Mouse (Mus musculus) erythroblast, embryonic 14.5 days (primary cell): ENCODE measurements around the gene Zfp652. TPM values are rescaled to one million over a fixed set of nuclear protein-coding genes. Genes with fewer than 3 reads are reported as not detected.

Experiments
- H3K27me3 ChIP-seq: 2 replicates; pipeline ENCODE4 v1.6.1; 2012; ENCODE audit warnings: inconsistent platforms; ENCODE audit not compliant: control insufficient read depth
- H3K36me3 ChIP-seq: 2 replicates; pipeline ENCODE4 v1.6.1; 2012; ENCODE audit warnings: mild to moderate bottlenecking, inconsistent platforms; ENCODE audit not compliant: control insufficient read depth
- H3K4me1 ChIP-seq: 2 replicates; pipeline ENCODE4 v1.6.1; 2012; ENCODE audit warnings: inconsistent platforms; ENCODE audit not compliant: control insufficient read depth
- H3K4me3 ChIP-seq: replicated peaks from 2 replicates; pipeline ENCODE3; 2012; ENCODE audit warnings: moderate library complexity, mild to moderate bottlenecking, inconsistent platforms
- H3K9me3 ChIP-seq: 2 replicates; pipeline ENCODE4 v1.6.1; 2012; ENCODE audit warnings: low read length, inconsistent platforms, mixed read lengths; ENCODE audit not compliant: control insufficient read depth
- GATA1 ChIP-seq: IDR thresholded peaks from 2 replicates; pipeline ENCODE4 v1.6.1; 2012; ENCODE audit warnings: low read length, inconsistent platforms, mixed read lengths
- TAL1 ChIP-seq: IDR thresholded peaks from 3 replicates; pipeline ENCODE4 v1.6.1; 2012; ENCODE audit warnings: low read length, inconsistent platforms, mixed read lengths
- polyA plus RNA-seq: library from polyadenylated mRNA; stranded (reverse); fragments of >175 nt; gene quantifications from 2 replicates; pipeline ENCODE4 v1.2.3, GENCODE M21; 2012

The Zfp652 gene
- polyA plus RNA-seq, 1 experiment: 1.5 TPM

GRCm38 (mm10) chr11:95682946-95683345, 29.5 kb upstream of the Zfp652 start:
- no peaks in the 10 kb centered on the region for H3K9me3 ChIP-seq
- no peaks in the 10 kb centered on the region for H3K27me3 ChIP-seq
- peaks cover 38% of the 10 kb centered on the region for H3K36me3 ChIP-seq
- no peak overlapping the region for H3K4me3 ChIP-seq
- H3K4me1 ChIP-seq: peaks cover 19% of the 10 kb centered on the region
- no peak for TF ChIP-seq TAL1
- TF ChIP-seq GATA1: no peak

- Histone ChIP-seq H3K36me3 (peaks cover 13% of the 10 kb centered on the region), H3K4me1 (peaks cover 49% of the 10 kb centered on the region)
- TF ChIP-seq TAL1: no peak
- TF ChIP-seq GATA1: no peak
Measured at GRCm38 (mm10) chr11:95686031-95686430, 26.4 kb upstream of the Zfp652 start.

GRCm38 (mm10) chr11:95687084-95687656, 25.3 kb upstream of the Zfp652 start:
- Histone ChIP-seq H3K36me3 (peaks cover 2% of the 10 kb centered on the region), H3K9me3 (no peaks in the 10 kb centered on the region), H3K4me1 (peaks cover 57% of the 10 kb centered on the region), H3K27me3 (no peaks in the 10 kb centered on the region), H3K4me3 (no peak overlapping the region)
- TF ChIP-seq GATA1 (no peak), TAL1 (no peak)

More at GRCm38 (mm10) chr11:95686031-95686430, 26.4 kb upstream of the Zfp652 start:
- no peak overlapping the region for H3K4me3 ChIP-seq
- no peaks in the 10 kb centered on the region for H3K9me3 ChIP-seq
- no peaks in the 10 kb centered on the region for H3K27me3 ChIP-seq

GRCm38 (mm10) chr11:95688515-95688914, 24.0 kb upstream of the Zfp652 start:
- Histone ChIP-seq H3K4me3 (peak overlapping the region; percentile 55), H3K36me3 (no peaks in the 10 kb centered on the region), H3K4me1 (peaks cover 65% of the 10 kb centered on the region), H3K27me3 (no peaks in the 10 kb centered on the region), H3K9me3 (no peaks in the 10 kb centered on the region)
- no peak for TF ChIP-seq GATA1
- TF ChIP-seq TAL1: no peak

DNA sequence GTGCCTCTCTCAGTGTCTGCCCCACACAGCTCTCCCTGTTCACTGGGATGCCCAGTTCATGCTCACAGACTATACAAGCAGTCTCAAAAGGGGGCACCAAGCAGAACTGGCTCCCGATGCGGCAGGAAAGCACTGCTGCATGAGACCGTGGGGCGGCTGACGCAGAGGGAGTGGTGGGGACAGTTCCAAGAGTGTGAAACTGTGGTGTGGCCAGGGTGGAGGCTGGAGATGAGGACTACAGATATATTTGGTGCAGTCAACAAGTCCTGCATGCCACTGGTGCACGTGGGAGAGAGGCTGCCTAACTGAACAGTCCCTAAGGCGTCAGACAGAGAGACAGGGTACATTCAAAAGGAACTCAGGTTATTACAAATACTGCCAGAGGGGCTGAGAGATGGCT, 23.5 kb upstream of the Zfp652 start:
- Histone ChIP-seq H3K9me3 (no peaks in the 10 kb centered on the region), H3K4me1 (peaks cover 65% of the 10 kb centered on the region), H3K27me3 (no peaks in the 10 kb centered on the region), H3K36me3 (no peaks in the 10 kb centered on the region), H3K4me3 (peak overlapping the region; percentile 55)
- TF ChIP-seq TAL1 (no peak), GATA1 (peak; percentile 74)

DNA sequence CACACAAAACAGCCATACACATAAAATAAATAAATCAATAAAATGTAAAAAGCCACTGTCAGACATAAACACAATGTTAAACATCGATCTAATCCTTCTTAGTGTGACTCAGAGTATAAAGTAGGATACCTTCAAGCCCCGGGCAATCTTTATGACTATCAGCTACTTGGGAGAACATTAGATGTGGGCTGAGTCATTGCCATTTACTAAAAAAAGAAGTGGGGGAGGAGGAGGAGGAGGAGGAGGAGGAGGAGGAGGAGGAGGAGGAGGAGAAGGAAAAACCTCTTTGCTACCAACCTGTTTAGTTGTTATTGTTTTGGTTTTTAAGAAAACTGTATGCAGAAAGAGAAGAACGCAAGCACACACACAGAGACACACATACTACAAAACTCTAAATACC, 22.9 kb upstream of the Zfp652 start:
- no peak for TF ChIP-seq TAL1
- TF ChIP-seq GATA1: no peak
- Histone ChIP-seq H3K4me1 (peaks cover 65% of the 10 kb centered on the region), H3K4me3 (no peak overlapping the region), H3K36me3 (no peaks in the 10 kb centered on the region), H3K9me3 (no peaks in the 10 kb centered on the region), H3K27me3 (no peaks in the 10 kb centered on the region)

- TF ChIP-seq TAL1 (no peak), GATA1 (no peak)
- Histone ChIP-seq H3K27me3 (no peaks in the 10 kb centered on the region), H3K4me3 (no peak overlapping the region), H3K9me3 (peaks cover 9% of the 10 kb centered on the region), H3K4me1 (peaks cover 50% of the 10 kb centered on the region), H3K36me3 (peaks cover 3% of the 10 kb centered on the region; the same call in 1 of the 2 replicates)
Measured at GRCm38 (mm10) chr11:95698541-95698940, 13.9 kb upstream of the Zfp652 start.

DNA sequence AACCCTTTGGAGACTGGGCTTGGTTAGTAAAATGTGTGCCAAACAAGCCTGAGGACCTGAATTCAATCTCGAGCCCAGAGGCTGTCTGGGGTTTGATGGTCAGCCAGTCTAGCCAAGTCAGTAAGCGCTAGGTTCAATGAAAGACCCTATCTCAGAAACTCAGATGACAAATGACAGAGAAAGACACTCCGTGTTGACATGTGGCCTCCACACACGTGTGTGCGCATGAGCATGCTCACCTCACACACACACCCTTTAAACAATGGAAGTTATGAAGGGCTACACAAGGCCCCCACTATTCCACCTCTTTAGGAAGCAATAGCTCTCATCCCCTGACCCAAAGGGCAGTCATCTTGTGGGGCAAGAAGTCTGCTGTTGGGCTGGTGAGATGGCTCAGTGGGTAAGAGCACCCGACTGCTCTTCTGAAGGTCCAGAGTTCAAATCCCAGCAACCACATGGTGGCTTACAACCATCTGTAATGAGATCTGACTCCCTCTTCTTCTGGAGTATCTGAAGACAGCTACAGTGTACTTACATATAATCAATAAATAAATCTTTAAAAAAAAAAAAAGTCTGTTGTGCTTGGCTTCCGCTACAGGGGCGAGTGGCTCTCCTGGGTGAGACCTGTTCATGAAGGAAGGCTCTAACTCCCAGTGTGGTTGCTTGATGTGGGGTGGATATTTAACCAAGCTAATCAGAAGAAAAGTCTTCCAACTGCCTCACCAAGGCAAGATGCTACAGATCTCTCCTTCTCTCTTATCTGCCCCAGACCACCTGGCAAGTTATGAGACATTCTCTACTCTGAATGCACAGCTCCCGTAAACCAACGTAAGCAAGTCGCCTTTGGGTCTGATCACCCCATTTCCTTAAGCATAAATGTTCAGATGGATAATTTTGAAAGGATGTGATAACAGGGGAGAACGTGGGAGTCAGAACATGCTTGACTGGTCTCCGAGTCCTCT, 11.4 kb upstream of the Zfp652 start:
- Histone ChIP-seq H3K4me3 (no peak overlapping the region), H3K36me3 (peaks cover 3% of the 10 kb centered on the region; the same call in 1 of the 2 replicates), H3K4me1 (peaks cover 44% of the 10 kb centered on the region), H3K27me3 (no peaks in the 10 kb centered on the region), H3K9me3 (peaks cover 9% of the 10 kb centered on the region)
- TF ChIP-seq GATA1 (0 out of 2 replicates have a peak, but pooled peaks have one; percentile 35), TAL1 (peak; percentile 45; the same call in 1 of the 3 replicates)
